Mouse (Mus musculus): ENCODE measurements around the gene Polrmt.

GRCm38 (mm10) chr10:79777103-79777531 lies 30.7 kb upstream of the Polrmt start, which contains the start of gene Fstl3:
- TF ChIP-seq POLR2A (IDR thresholded peaks at IDR 0.05; ENCODE audit: low read depth, low read length) (no peak), CTCF (conservative IDR thresholded peaks at IDR 0.05; ENCODE audit: insufficient read depth, insufficient read length, low read depth, low read length) (no peak)

All from kidney, adult 2 months (tissue).